In genomic region chr9:61558621-61559020, GRCm38 (mm10) we compare ENCODE assay signal across 10 mouse cellular contexts.
A peak's percentile ranks its signal among the peaks of the same experiment; 100 is the strongest.
DNase-seq lines count a peak whose midpoint lies in the region; ATAC-seq and TF ChIP-seq lines count a peak whose summit lies in the region.
"Had no signal": no experiment of that assay in that cellular context is flagged by ENCODE, and none has a peak within 500 bp of the region (broad histone marks: within the 10 kb centered on the region; RNA-seq: fewer than 3 reads in every experiment).

No protein-coding gene starts in this region.

- peak; percentile 65 to 79 for DNase-seq in heart, adult 18-20 months
- peak; percentile 1 for DNase-seq in 3T3-L1 (ENCODE audit: low read depth, low spot score)
- peak; percentile 78 for DNase-seq in hindbrain, postnatal 0 days (ENCODE audit: low spot score)
- no peak for DNase-seq in liver, embryonic 11.5 days (ENCODE audit: low spot score)
- no peak for DNase-seq in thymus, adult 18-20 months

- H3K4me3 ChIP-seq in heart, embryonic 12.5 days = no peak overlapping the region
- H3K4me3 ChIP-seq in forebrain, embryonic 15.5 days = no peak overlapping the region
- H3K4me3 ChIP-seq in hindbrain, postnatal 0 days (ENCODE audit: low read length) = no peak overlapping the region
- no peak overlapping the region for H3K4me3 ChIP-seq in liver, embryonic 11.5 days (ENCODE audit: low read depth, low read length)
- H3K4me3 ChIP-seq in midbrain, embryonic 16.5 days (ENCODE audit: low read depth, low read length) = no peak overlapping the region
- H3K4me3 ChIP-seq: kidney, embryonic 15.5 days had no signal

- H3K4me1 ChIP-seq in heart, embryonic 12.5 days (replicated peaks) = no peaks in the 10 kb centered on the region
- H3K4me1 ChIP-seq in forebrain, embryonic 15.5 days = peaks cover 26% of the 10 kb centered on the region
- peaks cover 10% of the 10 kb centered on the region for H3K4me1 ChIP-seq in hindbrain, postnatal 0 days (ENCODE audit: insufficient read depth, low read length)
- H3K4me1 ChIP-seq in liver, embryonic 11.5 days (replicated peaks; ENCODE audit: control insufficient read depth, insufficient read depth, low read length) = no peaks in the 10 kb centered on the region
- peaks cover 20% of the 10 kb centered on the region for H3K4me1 ChIP-seq in midbrain, embryonic 16.5 days (ENCODE audit: control insufficient read depth, insufficient read depth, low read length)
- H3K4me1 ChIP-seq: kidney, embryonic 15.5 days had no signal

- 77% methylated on average over 10 of the region's 10 CpGs for WGBS in heart, embryonic 12.5 days
- 43% methylated on average over 10 of the region's 10 CpGs for WGBS in forebrain, embryonic 15.5 days
- WGBS in hindbrain, postnatal 0 days = 46% methylated on average over 10 of the region's 10 CpGs
- 87% methylated on average over 10 of the region's 10 CpGs for WGBS in liver, embryonic 11.5 days
- WGBS in midbrain, embryonic 16.5 days = 73% methylated on average over 10 of the region's 10 CpGs

- no peaks in the 10 kb centered on the region for H3K36me3 ChIP-seq in heart, embryonic 12.5 days
- no peaks in the 10 kb centered on the region for H3K36me3 ChIP-seq in forebrain, embryonic 15.5 days
- H3K36me3 ChIP-seq in hindbrain, postnatal 0 days (ENCODE audit: insufficient read depth, low read length) = no peaks in the 10 kb centered on the region
- no peaks in the 10 kb centered on the region for H3K36me3 ChIP-seq in liver, embryonic 11.5 days (ENCODE audit: control insufficient read depth, insufficient read depth, low read length)
- H3K36me3 ChIP-seq in midbrain, embryonic 16.5 days (ENCODE audit: control insufficient read depth, insufficient read depth, low read length) = no peaks in the 10 kb centered on the region
- H3K36me3 ChIP-seq: kidney, embryonic 15.5 days had no signal

- ATAC-seq in heart, embryonic 12.5 days (ENCODE audit: insufficient number of reproducible peaks, low FRiP score) = no peak
- peak; percentile 76 for ATAC-seq in forebrain, embryonic 15.5 days (replicated peaks)
- peak; percentile 90 for ATAC-seq in hindbrain, postnatal 0 days
- no peak for ATAC-seq in liver, embryonic 11.5 days (replicated peaks; ENCODE audit: low FRiP score)
- ATAC-seq in midbrain, embryonic 16.5 days = no peak

- H3K9me3 ChIP-seq in heart, embryonic 12.5 days (replicated peaks) = no peaks in the 10 kb centered on the region
- no peaks in the 10 kb centered on the region for H3K9me3 ChIP-seq in forebrain, embryonic 15.5 days
- no peaks in the 10 kb centered on the region for H3K9me3 ChIP-seq in hindbrain, postnatal 0 days (ENCODE audit: low read length)
- no peaks in the 10 kb centered on the region for H3K9me3 ChIP-seq in liver, embryonic 11.5 days (ENCODE audit: control insufficient read depth, low read length)
- no peaks in the 10 kb centered on the region for H3K9me3 ChIP-seq in midbrain, embryonic 16.5 days (replicated peaks; ENCODE audit: control insufficient read depth, low read length, poor library complexity, severe bottlenecking)
- H3K9me3 ChIP-seq: kidney, embryonic 15.5 days had no signal

- no peak for TF ChIP-seq CTCF in hindbrain, postnatal 0 days (IDR thresholded peaks at IDR 0.05; ENCODE audit: low read depth)

- no peak overlapping the region for H3K27ac ChIP-seq in heart, embryonic 12.5 days (ENCODE audit: poor library complexity, severe bottlenecking)
- peak overlapping the region; percentile 44; the same call in 1 of the 2 replicates for H3K27ac ChIP-seq in forebrain, embryonic 15.5 days (replicated peaks)
- H3K27ac ChIP-seq in hindbrain, postnatal 0 days = no peak overlapping the region
- H3K27ac ChIP-seq in liver, embryonic 11.5 days (ENCODE audit: low read depth, low read length) = no peak overlapping the region
- H3K27ac ChIP-seq in midbrain, embryonic 16.5 days (ENCODE audit: low read length) = no peak overlapping the region
- H3K27ac ChIP-seq: kidney, embryonic 15.5 days; macrophage had no signal

- no peak overlapping the region for H3K4me2 ChIP-seq in heart, embryonic 12.5 days
- H3K4me2 ChIP-seq in forebrain, embryonic 15.5 days (replicated peaks) = no peak overlapping the region
- H3K4me2 ChIP-seq in hindbrain, postnatal 0 days (ENCODE audit: low read depth, low read length) = no peak overlapping the region
- no peak overlapping the region for H3K4me2 ChIP-seq in liver, embryonic 11.5 days
- no peak overlapping the region for H3K4me2 ChIP-seq in midbrain, embryonic 16.5 days (ENCODE audit: low read length)
- H3K4me2 ChIP-seq: kidney, embryonic 15.5 days had no signal

- peaks cover 31% of the 10 kb centered on the region for H3K27me3 ChIP-seq in heart, embryonic 12.5 days (replicated peaks)
- H3K27me3 ChIP-seq in forebrain, embryonic 15.5 days = no peaks in the 10 kb centered on the region
- H3K27me3 ChIP-seq in hindbrain, postnatal 0 days (ENCODE audit: insufficient read depth, low read length) = no peaks in the 10 kb centered on the region; the same call in 1 of the 2 replicates
- H3K27me3 ChIP-seq in liver, embryonic 11.5 days (replicated peaks; ENCODE audit: control insufficient read depth, insufficient read depth, low read length) = peaks cover 4% of the 10 kb centered on the region; the same call in 1 of the 2 replicates
- peaks cover 3% of the 10 kb centered on the region; the same call in 1 of the 2 replicates for H3K27me3 ChIP-seq in midbrain, embryonic 16.5 days (ENCODE audit: control insufficient read depth, insufficient read depth, low read depth, low read length)

- H3K9ac ChIP-seq in heart, embryonic 12.5 days = no peak overlapping the region
- no peak overlapping the region for H3K9ac ChIP-seq in forebrain, embryonic 15.5 days (replicated peaks)
- H3K9ac ChIP-seq in hindbrain, postnatal 0 days (replicated peaks; ENCODE audit: low read length) = no peak overlapping the region
- no peak overlapping the region for H3K9ac ChIP-seq in liver, embryonic 11.5 days (ENCODE audit: low read depth, low read length)
- no peak overlapping the region for H3K9ac ChIP-seq in midbrain, embryonic 16.5 days (ENCODE audit: low read depth, low read length)
- H3K9ac ChIP-seq: kidney, embryonic 15.5 days had no signal

Comparison
In these comparisons a context has a peak if more than half of its experiments do, and no peak if none do; other contexts are left out.
1. DNase-seq: peak in heart, adult 18-20 months (2 of 2), 3T3-L1 (single experiment) and hindbrain, postnatal 0 days (single experiment); none in liver, embryonic 11.5 days (single experiment) and thymus, adult 18-20 months (0 of 2).
2. ATAC-seq: peak in forebrain, embryonic 15.5 days (single experiment) and hindbrain, postnatal 0 days (single experiment); none in heart, embryonic 12.5 days (single experiment), liver, embryonic 11.5 days (single experiment) and midbrain, embryonic 16.5 days (single experiment).